Mouse (Mus musculus) CH12.LX (cell line): Measurements from ENCODE around the gene Ndst4. TPM values are rescaled to one million over a fixed set of nuclear protein-coding genes. Genes with fewer than 3 reads are reported as not detected.

Source experiments
- DNase-seq: peaks from one replicate; pipeline ENCODE4 v3.0.0-alpha.2; 2013; ENCODE audit errors: extremely low read depth
- H3K27ac ChIP-seq: 2 replicates; pipeline ENCODE4 v1.5.1; 2012; ENCODE audit warnings: low read depth, mild to moderate bottlenecking, control low read depth, moderate library complexity; ENCODE audit not compliant: insufficient read depth
- H3K27me3 ChIP-seq: replicated peaks from 2 replicates; pipeline ENCODE3; 2012; ENCODE audit warnings: inconsistent platforms
- H3K36me3 ChIP-seq, 2 experiments: replicated peaks in 1 of 2; 2 replicates each; pipeline versions ENCODE3 to v1.6.1; 2012; ENCODE audit warnings: inconsistent platforms in 1 of 2, low read length in 1 of 2, mild to moderate bottlenecking in 1 of 2, mixed read lengths in 1 of 2, moderate library complexity in 1 of 2; ENCODE audit not compliant: control insufficient read depth in 1 of 2, insufficient read depth in 1 of 2
- H3K4me1 ChIP-seq, 2 experiments: 2 replicates each; pipeline ENCODE4 v1.6.1; 2012; ENCODE audit warnings: inconsistent platforms in 1 of 2, moderate library complexity in 1 of 2; ENCODE audit not compliant: insufficient read depth in 2 of 2, control insufficient read depth in 1 of 2
- H3K4me2 ChIP-seq: 2 replicates; pipeline ENCODE4 v1.6.1; 2012; ENCODE audit warnings: low read depth, mild to moderate bottlenecking, control low read depth; ENCODE audit not compliant: poor library complexity, insufficient read depth, severe bottlenecking
- H3K4me3 ChIP-seq, 3 experiments: fragments of 150-350 bp in 1 of 3; sonication (generic) in 1 of 3; replicated peaks in 1 of 3; 2 replicates each; pipeline versions ENCODE3 to v1.5.1; 2011 to 2012; ENCODE audit warnings: low read depth in 2 of 3, low read length in 2 of 3, mild to moderate bottlenecking in 2 of 3, moderate library complexity in 2 of 3, control low read depth in 1 of 3, improper control_type of control experiment in 1 of 3, inconsistent platforms in 1 of 3, mixed read lengths in 1 of 3; ENCODE audit not compliant: poor library complexity in 1 of 3
- H3K79me2 ChIP-seq: replicated peaks from 2 replicates; pipeline ENCODE4 v1.6.1; 2012; ENCODE audit warnings: mild to moderate bottlenecking, moderate library complexity; ENCODE audit not compliant: control insufficient read depth, poor library complexity, insufficient read depth, severe bottlenecking; ENCODE audit errors: extremely low read depth
- H3K9ac ChIP-seq: 2 replicates; pipeline ENCODE4 v1.6.1; 2012; ENCODE audit warnings: low read depth, mild to moderate bottlenecking, control low read depth, moderate library complexity; ENCODE audit not compliant: insufficient read depth
- H3K9me3 ChIP-seq: replicated peaks from 2 replicates; pipeline ENCODE3; 2012; ENCODE audit warnings: low read length, inconsistent platforms, mixed read lengths
- CHD1 ChIP-seq: IDR thresholded peaks from 2 replicates; pipeline ENCODE4 v1.6.1; 2012; ENCODE audit warnings: low read depth, low read length, improper control_type of control experiment, inconsistent platforms
- CTCF ChIP-seq, 2 experiments: IDR thresholded peaks in 1 of 2; conservative IDR thresholded peaks in 1 of 2; 2 replicates each; pipeline ENCODE4 v1.5.1; 2011 to 2012; ENCODE audit warnings: low read depth in 2 of 2, low read length in 2 of 2, improper control_type of control experiment in 1 of 2, inconsistent platforms in 1 of 2, mild to moderate bottlenecking in 1 of 2, moderate library complexity in 1 of 2
- EP300 ChIP-seq: IDR thresholded peaks from 2 replicates; pipeline ENCODE4 v1.6.1; 2011; ENCODE audit warnings: low read length, improper control_type of control experiment
- JUND ChIP-seq: conservative IDR thresholded peaks from 2 replicates; pipeline ENCODE4 v1.6.1; 2011; ENCODE audit warnings: low read depth, low read length, improper control_type of control experiment
- KAT2A ChIP-seq: IDR thresholded peaks from 2 replicates; pipeline ENCODE4 v1.6.1; 2012; ENCODE audit warnings: low read length, improper control_type of control experiment, inconsistent platforms; ENCODE audit not compliant: insufficient replicate concordance
- MAX ChIP-seq: IDR thresholded peaks from 2 replicates; pipeline ENCODE4 v1.6.1; 2011; ENCODE audit warnings: low read length, improper control_type of control experiment
- SIN3A ChIP-seq: IDR thresholded peaks from 2 replicates; pipeline ENCODE4 v1.6.1; 2012; ENCODE audit warnings: low read length, improper control_type of control experiment, inconsistent platforms
- USF2 ChIP-seq: conservative IDR thresholded peaks from 2 replicates; pipeline ENCODE4 v1.6.1; 2011; ENCODE audit warnings: low read depth, low read length, improper control_type of control experiment
- ZKSCAN1 ChIP-seq: IDR thresholded peaks from 2 replicates; pipeline ENCODE4 v1.6.1; 2012; ENCODE audit warnings: low read depth, inconsistent platforms, low read length, improper control_type of control experiment, borderline replicate concordance
- ZMIZ1 ChIP-seq: IDR thresholded peaks from 2 replicates; pipeline ENCODE4 v1.6.1; 2012; ENCODE audit warnings: low read depth, mild to moderate bottlenecking, inconsistent platforms, low read length, improper control_type of control experiment
- ZNF384 ChIP-seq: IDR thresholded peaks from 2 replicates; pipeline ENCODE4 v1.6.1; 2012; ENCODE audit warnings: low read depth, low read length, improper control_type of control experiment, inconsistent platforms
- dilution Hi-C: fragments of 300-500 bp; cut with MboI; formaldehyde crosslinking; loops from 2 replicates; pipeline ENCODE4 v1.14.3; 2020; ENCODE audit warnings: low sequenced_read_pairs; ENCODE audit not compliant: extremely low pct_unique_long_range_greater_than_20kb, extremely low pct_ligation_motif_present
- in situ Hi-C: fragments of 300-500 bp; cut with MboI; formaldehyde crosslinking; loops from 3 replicates; pipeline ENCODE4 v1.14.3; 2019; ENCODE audit warnings: low sequenced_read_pairs, low pct_ligation_motif_present, low pct_unique_long_range_greater_than_20kb, mixed read lengths
- polyA plus RNA-seq: library from polyadenylated mRNA; unstranded; fragments of >175 nt; gene quantifications from 2 replicates; pipeline ENCODE4 v1.2.1, GENCODE M21; 2012; ENCODE audit warnings: low read depth; ENCODE audit not compliant: insufficient read length
- total RNA-seq, 2 experiments: library from RNA; depleted of rRNA; stranded (reverse); fragments of 300-350 nt in 1 of 2; fragments of >200 nt in 1 of 2; gene quantifications; 2 replicates each; pipeline ENCODE4 v1.2.3; 2012 to 2014

The Ndst4 gene
- total and polyA plus RNA-seq, 3 experiments: not detected

GRCm38 (mm10) chr3:125687601-125688000 lies 283.7 kb downstream of the Ndst4 start:
- Histone ChIP-seq H3K4me3 (no peak overlapping the region), H3K4me1 (no peaks in the 10 kb centered on the region), H3K27me3 (no peaks in the 10 kb centered on the region), H3K79me2 (no peaks in the 10 kb centered on the region), H3K9ac (no peak overlapping the region), H3K9me3 (peaks cover 21% of the 10 kb centered on the region), H3K36me3 (no peaks in the 10 kb centered on the region), H3K27ac (no peak overlapping the region), H3K4me2 (no peak overlapping the region)
- TF ChIP-seq USF2: no peak
- TF ChIP-seq EP300: no peak
- TF ChIP-seq ZKSCAN1: no peak
- TF ChIP-seq ZNF384: no peak
- no peak for TF ChIP-seq KAT2A
- TF ChIP-seq JUND: no peak
- TF ChIP-seq CTCF (conservative IDR thresholded peaks at IDR 0.05 in 1 of 2, IDR thresholded peaks at IDR 0.05 in 1 of 2; ENCODE audit: low read depth in 2 of 2, low read length in 2 of 2): no peak
- TF ChIP-seq ZMIZ1: no peak
- no peak for DNase-seq
- dilution Hi-C loops: no loop called here
- in situ Hi-C loops: no loop called here

DNA sequence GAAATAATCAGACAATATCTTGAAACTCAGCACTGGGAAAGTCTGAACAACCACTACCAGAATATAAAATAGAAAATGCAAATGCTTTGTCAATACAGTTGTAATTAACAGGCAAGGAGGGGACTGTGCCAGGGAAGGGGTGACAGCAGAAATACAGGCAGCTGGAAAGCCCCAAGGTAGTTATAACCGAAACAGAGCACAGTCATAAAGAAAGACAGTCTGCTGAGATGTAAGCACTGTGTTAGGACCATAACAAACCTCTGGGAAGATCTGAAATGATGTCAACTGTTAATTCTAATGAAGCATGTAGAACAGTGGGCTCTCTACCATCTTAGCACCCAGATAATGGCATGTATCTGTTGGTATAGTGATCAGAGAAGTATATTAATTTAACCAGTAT lies 287.1 kb downstream of the Ndst4 start:
- in situ Hi-C loops: no loop called here
- Histone ChIP-seq H3K4me3 (no peak overlapping the region), H3K4me2 (no peak overlapping the region), H3K36me3 (no peaks in the 10 kb centered on the region), H3K9me3 (peaks cover 23% of the 10 kb centered on the region), H3K9ac (no peak overlapping the region), H3K79me2 (no peaks in the 10 kb centered on the region), H3K27ac (no peak overlapping the region), H3K27me3 (no peaks in the 10 kb centered on the region), H3K4me1 (no peaks in the 10 kb centered on the region)
- TF ChIP-seq ZNF384: no peak
- TF ChIP-seq MAX: no peak
- no peak for DNase-seq
- dilution Hi-C loops: no loop called here

- no peaks in the 10 kb centered on the region for H3K79me2 ChIP-seq
- H3K36me3 ChIP-seq: no peaks in the 10 kb centered on the region
- DNase-seq: no peak
- H3K27ac ChIP-seq: no peak overlapping the region
- in situ Hi-C loops (no loop called here), dilution Hi-C loops (no loop called here)
- no peak overlapping the region for H3K4me2 ChIP-seq
- H3K27me3 ChIP-seq: no peaks in the 10 kb centered on the region
- no peak overlapping the region for H3K9ac ChIP-seq
- H3K4me3 ChIP-seq: no peak overlapping the region
- peaks cover 12% of the 10 kb centered on the region for H3K9me3 ChIP-seq
- no peaks in the 10 kb centered on the region for H3K4me1 ChIP-seq
- TF ChIP-seq SIN3A (no peak), CHD1 (no peak)
Observed at GRCm38 (mm10) chr3:125722953-125723352, 319.1 kb downstream of the Ndst4 start.
